Mouse (Mus musculus) adrenal gland, postnatal 14 days (tissue): Measurements from ENCODE around the gene Fkbp15. TPM values are rescaled to one million over a fixed set of nuclear protein-coding genes. Genes with fewer than 3 reads are reported as not detected.

Experiments
- DNase-seq: peaks from one replicate; pipeline ENCODE4 v3.0.0; 2021; ENCODE audit warnings: mixed read lengths
- long read RNA-seq, 2 experiments: library from polyadenylated mRNA; stranded (forward); transcript quantifications; one replicate each; pipeline ENCODE4 v2.0.0; 2021
- total RNA-seq: library from RNA; stranded (reverse); gene quantifications from 2 replicates; pipeline ENCODE4 v1.2.3, GENCODE M21; 2021

The Fkbp15 gene
- total RNA-seq = 33.5 and 35.6 TPM in 2 replicates
- long read RNA-seq, experiment 1, full-length matches to known transcripts = 14 of 21 reads
- long read RNA-seq, experiment 1, partial matches to known transcripts = 6 of 21 reads
- long read RNA-seq, experiment 1, other reads (novel, unspliced or antisense) = 1 of 21 reads
- long read RNA-seq, experiment 2, full-length matches to known transcripts = 6 of 13 reads
- long read RNA-seq, experiment 2, partial matches to known transcripts = 5 of 13 reads
- long read RNA-seq, experiment 2, other reads (novel, unspliced or antisense) = 2 of 13 reads

DNA sequence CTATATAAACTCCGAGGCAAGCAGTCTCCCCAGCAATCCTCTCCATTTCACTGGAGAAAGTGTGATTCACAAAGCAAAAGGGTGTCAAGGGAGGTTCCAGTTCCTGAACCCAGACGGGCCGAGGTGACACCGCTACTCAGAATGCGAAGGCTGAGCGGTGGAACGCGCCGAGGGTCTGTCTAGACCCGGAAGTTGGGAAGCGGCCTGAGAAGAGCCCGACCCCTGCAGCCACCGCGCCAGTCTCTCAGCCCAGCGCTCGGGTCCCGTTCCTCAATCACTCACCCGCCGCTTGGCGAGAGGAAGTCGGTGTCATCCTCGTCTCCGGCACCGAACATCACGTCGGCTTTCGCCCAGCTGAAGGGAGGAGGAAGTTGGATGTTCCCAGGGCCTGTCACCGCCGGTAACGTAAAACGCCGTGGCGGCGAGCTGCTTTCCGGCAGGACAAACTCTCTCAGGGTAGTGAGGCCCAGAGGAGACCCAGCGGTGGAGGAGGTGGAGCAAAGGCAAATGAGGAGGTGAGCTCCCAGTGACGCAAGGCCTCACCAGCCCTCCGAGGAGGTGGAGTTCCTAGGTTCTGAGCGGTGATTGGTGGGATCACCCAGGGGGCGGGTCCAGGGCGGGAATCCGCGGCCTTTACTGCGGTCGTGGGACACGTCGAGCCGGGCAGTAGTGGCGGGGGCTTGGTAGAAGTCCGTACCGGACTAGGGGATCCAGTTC, at the start of gene Fkbp15, which contains the start of gene Slc31a1:
TSS of gene Fkbp15 (minus strand) at position 461 of the 717 bp plus-strand sequence.
TSS of gene Slc31a1 (plus strand) at position 640 of the 717 bp plus-strand sequence.
- peak; percentile 97 for DNase-seq

GRCm38 (mm10) chr4:62409615-62410014, 49.3 kb upstream of the Fkbp15 start:
- no peak for DNase-seq

DNA sequence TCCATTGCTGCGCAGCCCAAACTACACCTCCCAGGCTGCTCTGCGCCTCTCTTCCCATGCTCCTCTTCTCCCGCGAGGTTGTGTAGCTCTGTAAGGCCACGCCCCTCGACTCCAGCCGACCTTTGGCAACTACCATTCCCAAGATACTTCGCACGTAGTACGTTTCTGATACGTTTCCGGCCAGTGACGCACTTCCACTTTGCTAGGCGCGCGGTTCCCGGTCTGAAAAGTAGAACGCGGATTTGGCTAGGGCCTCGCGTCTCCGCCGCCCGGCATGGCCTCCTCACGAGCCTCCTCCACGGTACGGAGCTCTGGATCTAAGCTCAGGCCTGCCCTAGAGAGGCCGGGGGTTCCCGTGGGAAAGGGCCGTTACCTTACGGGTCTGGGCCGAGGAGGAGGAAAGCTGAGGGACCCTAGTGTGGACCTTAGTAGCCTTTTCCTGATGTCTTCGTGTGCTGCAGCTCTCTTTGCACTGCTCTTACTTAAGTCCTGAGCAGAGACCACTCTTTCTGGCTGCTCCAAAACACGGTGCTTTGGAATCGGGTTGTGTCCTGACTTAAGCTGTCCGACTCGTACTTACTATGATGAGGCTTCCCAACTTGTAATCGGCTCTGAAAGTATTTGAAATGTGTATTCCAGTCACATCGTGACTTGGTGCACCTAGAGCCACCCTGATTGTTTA, 48.4 kb upstream of the Fkbp15 start, which contains the start of the genes Cdc26 and Prpf4:
TSS of gene Cdc26 (minus strand) at position 42 of the 682 bp plus-strand sequence.
TSS of gene Prpf4 (plus strand) at position 197 of the 682 bp plus-strand sequence.
- peak; percentile 97 for DNase-seq

DNA sequence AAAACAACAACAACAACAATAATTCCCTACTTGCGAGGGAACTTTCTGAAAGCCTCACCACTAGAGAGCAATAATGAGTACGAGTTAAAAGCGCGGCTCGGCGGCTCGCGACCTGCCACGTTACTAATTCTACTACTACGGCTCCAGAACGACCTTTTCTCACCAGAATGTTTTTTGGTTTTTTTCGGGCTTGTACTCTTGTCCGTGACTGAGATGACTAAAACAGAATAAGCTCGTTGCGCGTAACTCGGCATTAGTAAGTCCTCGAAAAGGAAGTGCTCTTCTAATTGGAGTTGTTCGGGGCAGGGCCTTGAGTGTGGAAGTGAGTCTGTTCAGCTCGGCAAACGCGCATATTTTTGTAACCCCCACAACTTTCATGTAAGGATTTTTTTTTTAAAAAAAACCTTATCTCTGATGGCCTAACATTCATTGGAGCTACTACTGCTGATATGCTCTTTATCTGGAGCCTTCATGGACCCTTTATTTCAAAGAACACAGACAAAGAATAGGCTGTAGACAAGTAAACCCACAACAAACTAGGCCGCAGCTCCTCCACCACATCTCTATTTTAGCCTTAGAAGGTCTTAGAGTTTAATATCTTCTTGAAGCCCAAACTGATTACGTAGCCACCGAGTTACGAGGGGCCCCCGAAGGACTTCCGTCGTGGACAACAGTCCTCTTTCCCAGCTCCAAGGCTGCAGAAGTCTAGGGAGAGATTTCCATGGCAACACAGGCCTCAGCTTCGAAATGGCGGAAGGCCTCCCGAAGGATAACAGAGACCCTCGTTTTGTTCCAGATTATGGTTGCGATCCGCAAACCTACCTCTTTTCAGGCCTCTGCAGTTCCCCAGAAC, 47.6 kb upstream of the Fkbp15 start:
- DNase-seq = peak; percentile 66

GRCm38 (mm10) chr4:62406133-62406532, 45.8 kb upstream of the Fkbp15 start:
- no peak for DNase-seq

- DNase-seq = peak; percentile 61
Observed at GRCm38 (mm10) chr4:62398956-62399355, 38.6 kb upstream of the Fkbp15 start.

- no peak for DNase-seq
Observed at GRCm38 (mm10) chr4:62397616-62398365, 37.4 kb upstream of the Fkbp15 start.

DNA sequence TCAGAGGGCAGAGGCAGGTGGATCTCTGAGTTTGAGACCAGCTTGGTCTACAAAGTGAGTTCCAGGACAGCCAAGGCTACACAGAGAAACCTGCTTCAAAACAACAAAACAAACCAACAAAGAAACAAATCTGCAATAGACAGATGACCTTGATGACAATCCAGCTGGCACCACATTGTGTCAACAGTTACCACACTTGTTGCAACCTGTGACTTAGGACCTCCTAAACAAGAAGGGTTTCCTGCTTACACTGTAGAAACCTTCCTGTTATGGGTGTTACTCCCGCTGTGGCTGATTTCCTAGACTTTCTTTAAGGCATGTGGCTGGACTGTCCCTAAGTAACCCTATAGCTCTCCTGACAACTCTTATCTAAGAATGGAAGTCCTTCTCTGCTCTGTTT, 35.5 kb upstream of the Fkbp15 start:
- peak; percentile 44 for DNase-seq

DNA sequence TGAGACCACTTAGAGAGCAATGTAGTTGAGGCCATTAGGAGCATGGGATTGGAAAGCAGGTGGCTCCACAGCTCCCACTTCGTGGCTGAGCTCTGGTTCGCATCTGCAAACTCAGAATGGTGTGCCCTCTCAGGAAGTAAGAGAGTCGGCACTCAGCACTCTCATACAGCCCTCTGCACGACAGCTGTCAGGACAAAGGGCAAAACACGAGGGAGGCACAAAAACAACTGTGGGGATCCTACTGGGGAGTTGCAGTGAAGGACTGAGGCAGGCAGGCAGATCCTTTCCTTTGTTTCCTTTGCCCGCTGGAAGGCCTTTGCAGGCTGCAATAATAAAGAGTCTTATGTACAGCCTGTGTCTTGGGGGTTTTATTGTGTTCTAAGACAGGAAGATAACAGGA, 33.1 kb upstream of the Fkbp15 start:
- no peak for DNase-seq

DNA sequence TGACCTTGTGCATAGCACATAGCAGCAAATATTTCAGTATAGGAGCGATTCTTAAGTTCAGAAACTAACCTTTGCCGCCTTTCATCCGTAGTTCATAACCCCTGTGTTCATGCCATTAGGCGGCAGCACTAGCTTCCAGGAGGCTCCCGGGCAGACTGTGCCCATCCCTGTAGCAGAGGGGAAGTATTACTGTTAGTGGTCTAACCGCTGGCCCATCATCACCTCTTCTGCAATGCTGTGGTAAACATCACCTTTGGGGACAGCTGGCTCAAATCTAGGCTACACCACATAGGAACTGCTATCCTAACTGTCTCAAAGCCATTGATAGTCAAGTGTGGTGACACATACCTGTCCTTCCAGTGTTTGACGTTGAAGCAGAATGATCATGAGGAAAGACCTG, 31.5 kb upstream of the Fkbp15 start:
- DNase-seq = no peak

GRCm38 (mm10) chr4:62389592-62390512, 29.5 kb upstream of the Fkbp15 start:
- DNase-seq = no peak

DNA sequence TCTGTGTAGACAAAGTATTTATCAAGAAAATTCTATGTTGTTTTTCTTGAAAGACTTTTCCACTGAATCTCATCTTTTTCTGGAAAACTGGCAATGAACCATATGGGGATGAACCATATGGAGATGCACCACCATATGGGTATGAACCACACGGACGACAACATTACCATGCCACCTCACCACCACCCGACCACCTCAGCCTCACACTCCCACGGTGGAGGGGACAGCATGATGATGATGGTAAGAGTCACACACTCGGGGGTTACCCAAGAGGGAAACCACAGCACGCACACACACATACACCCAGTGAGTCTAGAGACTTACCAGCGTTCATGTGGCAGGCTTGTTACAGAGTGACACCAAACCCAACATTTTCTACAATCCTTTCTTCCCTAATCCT, 25.1 kb upstream of the Fkbp15 start:
- no peak for DNase-seq

DNA sequence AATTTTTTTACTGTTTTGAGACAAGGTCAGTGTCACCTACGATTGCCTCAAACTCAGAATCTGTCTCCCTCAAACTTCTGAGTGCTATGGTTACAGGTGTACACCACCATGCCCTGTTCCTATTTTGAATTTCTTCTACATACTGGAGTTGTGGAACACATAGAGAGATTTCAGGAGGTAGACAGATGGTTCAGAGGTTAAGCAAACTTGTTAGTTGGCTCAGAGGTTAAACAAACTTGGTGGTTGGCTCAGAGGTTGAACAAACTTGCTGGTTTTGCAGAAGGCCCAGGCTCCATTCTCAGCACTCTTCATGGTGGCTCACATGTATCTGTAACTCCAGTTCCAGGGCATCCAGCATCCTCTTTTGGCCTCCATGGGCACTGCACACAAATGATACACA, 23.8 kb upstream of the Fkbp15 start:
- DNase-seq = no peak

DNA sequence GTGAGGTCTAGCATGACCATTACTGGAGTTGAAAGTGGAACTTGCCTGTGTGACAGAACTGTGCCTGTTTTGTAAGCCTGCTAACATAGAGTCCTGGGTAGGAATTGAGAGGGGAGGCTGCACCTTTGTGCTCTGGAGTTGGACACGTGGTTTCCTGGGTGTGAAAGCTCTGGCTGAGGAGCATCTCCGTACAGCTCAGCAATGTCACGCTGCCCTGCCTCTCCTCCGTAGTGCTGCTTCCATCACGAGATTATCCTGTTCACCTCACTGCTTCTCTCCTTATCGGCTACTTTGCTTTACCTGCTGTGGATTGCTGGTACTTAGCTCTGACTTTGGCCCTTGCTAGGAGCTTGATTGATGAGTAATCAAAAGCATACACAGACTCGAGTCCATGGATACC, 23.4 kb upstream of the Fkbp15 start:
- DNase-seq = no peak

GRCm38 (mm10) chr4:62383207-62383606, 22.9 kb upstream of the Fkbp15 start:
- no peak for DNase-seq

DNA sequence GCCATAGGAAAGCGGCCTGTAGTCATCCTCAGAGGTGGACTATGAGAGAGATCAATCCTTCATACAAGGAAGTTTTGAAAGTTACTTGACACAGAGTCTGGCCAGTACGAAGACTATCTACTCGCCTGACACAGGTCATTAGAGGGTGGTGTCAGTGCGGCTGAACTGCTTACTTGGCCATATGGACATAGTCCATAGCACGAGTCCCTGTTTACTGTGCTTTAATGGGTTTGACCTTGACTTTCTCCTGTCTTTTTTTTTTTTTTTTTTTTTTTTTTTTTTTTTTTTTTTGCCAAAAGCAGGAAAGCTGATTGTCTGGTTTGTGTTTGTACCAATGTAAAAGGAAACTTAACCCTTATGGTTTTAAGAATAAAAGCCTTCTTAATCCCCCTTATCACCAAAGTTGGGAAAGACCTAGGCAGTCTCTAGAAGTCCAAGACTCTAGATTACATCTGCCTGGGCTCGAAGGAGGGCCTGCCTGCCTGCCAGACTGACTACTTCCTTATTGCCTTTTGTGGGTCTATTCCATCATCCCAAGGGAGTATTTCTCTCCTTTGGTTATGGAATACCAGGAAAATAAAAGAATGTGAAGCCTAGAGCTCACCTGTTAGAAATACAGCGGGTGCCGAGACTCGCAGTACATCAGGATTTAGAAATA, 19.5 kb upstream of the Fkbp15 start:
- DNase-seq = no peak

- no peak for DNase-seq
Observed at GRCm38 (mm10) chr4:62376123-62376522, 15.8 kb upstream of the Fkbp15 start.

DNA sequence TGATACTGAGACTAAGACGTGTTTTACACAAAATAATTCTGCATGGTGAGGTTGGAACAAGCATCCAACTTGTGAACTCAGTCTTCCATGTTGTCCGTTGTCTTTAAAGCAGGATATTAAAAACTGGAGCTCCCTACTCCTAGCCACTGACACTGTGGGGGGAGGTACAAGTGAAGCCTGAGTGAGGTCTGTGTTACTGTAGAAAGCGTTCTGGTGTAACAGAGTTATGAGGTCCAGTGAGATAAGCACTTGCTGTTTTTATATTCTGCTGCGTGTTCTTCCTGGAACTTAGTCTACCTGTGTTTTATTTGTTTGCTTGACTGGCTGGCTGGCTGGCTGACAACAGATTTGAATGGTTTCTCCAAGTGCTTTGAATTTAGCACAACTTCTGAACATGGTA, 14.0 kb upstream of the Fkbp15 start:
- no peak for DNase-seq

GRCm38 (mm10) chr4:62373668-62374067, 13.3 kb upstream of the Fkbp15 start:
- no peak for DNase-seq
